Mouse (Mus musculus) CD8-positive naive resting alpha-beta T cell, adult 2 months (primary cell): Measurements from ENCODE around the gene Rpia.

Experiments
- DNase-seq, 2 experiments: peaks; one replicate each; pipeline ENCODE4 v3.0.0; 2022; ENCODE audit warnings: low read depth in 2 of 2, low spot score in 2 of 2

Gene Rpia

DNA sequence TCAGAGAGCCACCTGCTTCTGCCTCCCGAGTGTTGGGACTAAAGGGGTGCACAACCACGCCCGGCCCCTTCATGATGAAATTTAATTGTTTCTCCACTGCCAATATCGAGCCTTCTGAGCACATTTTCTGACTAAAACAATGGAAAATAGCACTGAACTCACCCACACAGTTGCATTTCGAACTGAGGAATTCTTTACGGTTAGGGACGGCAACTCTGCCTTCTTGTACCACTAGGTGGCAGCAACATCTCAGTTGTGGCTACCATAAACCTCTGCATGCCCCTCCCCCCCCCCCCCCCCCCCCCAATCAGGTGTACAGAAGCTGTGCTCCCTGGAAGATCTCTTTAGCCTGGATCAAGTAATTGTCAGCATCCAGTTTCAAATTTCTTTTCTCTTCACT, 13.2 kb upstream of the Rpia start:
- DNase-seq, result peak; percentile 53 to 65

DNA sequence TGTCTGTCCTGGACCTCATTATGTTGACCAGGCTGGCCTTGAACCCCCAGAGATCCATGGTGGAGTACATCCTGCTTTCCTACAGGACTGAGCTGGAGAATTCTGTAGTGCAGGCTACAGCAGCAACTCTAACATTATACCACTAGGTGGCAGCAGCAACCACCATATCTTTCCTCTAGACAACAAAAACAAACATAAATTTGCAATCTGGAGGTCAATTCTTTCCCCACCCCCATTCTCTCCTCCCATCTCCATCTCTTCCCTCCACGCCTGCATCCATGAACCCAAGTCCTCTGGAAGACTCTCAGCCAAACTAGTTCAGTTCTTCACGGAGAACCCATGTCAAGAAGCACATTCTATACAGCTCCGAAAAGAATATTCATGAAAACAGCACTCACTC, 12.6 kb upstream of the Rpia start:
- DNase-seq, result no peak

DNA sequence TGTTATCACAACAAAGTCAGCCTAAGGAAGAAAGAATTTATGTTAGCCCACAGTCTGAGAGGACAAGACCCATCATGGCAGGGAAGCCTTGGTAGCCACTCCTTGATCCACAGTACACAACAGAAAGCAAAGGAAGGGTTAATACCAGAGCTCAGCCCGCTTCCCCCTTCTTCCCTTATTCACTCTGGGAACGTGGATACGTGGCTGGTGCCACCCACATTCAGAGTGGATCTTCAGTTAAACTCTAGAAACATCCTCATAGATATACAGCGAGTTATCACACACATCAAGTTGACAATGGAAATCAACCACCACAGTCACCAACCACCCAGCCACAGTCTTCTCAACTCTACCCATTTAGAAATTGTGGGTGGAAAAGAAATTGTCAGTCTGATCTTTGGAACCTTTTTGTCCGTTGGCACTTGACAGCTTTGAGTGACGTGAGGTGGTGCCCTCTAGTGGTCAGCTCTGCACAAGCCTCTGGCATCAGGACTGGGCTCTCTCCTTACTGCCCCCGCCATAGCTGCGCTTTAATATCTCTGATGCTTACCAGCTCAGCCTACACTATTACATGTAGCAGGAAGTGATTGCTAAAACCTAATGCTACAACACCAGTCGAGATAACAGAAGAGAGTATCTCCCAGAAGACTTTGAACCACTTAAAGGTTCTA, 5.7 kb upstream of the Rpia start:
- DNase-seq, result peak; percentile 71 to 78

DNA sequence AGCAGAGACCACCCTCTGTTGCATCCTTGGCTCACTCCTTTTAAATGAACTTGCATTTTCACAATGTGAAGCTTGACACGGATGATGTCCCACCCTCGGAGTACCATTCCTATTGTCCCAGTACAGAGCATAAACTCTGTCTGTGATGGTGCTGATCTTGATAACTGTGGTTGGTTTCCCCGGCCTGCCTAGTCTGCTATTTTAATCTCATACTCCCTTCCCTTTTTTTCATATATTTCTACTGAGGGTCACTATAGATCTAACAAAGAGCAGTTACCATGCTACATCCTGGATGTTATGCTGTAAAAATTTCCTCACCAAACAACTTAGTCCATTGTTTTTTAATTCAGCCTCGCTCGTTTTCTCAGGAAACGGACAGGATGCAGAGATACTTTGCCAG, 4.9 kb upstream of the Rpia start:
- no peak for DNase-seq

DNA sequence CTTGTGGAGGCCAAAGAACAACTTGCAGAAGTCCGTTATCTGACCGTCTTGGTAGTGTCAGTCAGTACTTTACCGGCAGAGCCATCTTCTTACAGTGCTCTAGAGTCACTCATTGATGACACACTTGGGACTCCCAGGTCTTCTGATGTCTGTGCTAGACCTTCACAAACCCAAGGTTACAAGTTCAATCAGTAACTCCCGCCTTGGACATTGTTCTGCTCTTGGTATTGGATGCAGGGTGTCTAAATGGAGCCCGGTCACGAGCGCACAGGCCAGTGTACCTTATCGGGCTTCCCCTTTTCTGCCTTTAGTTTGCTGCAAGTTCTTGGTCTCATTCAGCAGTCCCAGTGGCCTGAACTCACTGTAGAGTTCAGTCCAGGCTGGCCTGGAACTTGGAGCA, 612 bp upstream of the Rpia start:
- DNase-seq, result no peak

DNA sequence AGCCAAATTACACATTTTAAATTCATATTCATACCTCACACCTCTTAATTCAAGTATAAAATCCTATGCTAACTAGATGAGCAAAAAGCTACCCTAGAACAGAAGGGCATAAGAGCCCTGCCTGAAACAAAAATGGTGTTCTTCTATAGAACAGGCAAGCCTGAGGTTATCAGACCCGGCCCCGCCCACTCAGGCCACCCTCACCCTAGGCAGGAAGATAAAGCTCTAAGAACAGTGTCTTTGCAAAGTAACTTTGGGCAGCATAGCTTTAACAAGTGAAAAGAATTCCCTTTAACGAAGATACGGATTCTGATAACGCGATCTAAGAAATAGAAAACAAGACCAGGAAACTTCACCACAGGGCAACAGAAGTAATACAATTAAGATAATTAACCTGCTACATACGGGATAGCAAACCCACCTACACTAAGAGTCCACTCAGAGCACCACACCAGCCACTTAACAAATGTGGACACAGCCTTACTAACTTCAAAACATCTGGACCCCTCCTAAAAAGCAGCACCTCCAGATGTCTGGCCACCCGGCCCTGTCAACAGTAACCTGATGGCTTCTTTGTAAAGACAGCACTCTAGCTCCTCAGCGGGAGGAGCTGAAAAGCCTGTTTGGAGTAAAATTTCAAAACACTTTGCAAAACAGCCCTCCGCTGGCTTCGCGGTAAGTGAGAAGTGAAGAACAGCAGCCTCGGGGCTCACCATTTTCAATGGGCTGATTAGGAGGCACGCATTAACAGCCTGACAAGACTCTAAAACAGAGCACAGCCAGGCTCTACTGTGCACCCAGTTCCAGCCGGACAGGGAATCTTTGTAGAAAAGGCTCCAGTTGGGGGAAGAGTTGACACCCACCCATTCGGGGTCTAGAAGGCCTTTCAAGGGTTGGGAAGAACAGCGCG, 925 bp downstream of the Rpia start:
- DNase-seq, result no peak

DNA sequence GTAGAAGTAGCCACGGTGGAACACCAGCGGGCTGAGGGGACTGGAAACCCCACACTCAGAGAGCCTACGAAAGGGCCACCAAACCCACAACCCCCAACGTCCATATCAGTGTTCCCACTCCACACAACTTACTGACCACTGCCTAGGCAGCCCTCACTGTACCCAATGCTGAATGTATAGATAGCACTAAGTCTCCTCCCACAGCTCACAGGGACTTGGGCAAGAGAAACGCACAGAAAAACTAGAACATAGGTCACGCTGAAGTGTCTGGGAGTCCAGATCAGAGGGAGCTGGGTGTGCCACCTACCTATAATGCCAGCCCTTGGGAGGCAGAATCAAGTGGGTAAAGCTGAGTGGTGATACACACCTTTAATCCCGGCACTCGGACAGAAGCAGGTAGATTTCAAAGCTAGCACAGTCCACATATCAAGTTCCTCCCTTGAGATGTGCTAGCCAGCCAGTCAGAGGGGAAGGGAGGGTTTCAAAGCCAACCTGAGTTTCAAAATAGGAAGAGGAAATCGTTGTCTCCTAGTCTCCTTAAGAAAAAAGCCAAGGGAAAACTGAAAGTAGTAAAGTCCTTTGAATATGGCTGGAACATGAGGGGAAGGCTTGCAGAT, 1.9 kb downstream of the Rpia start:
- no peak for DNase-seq

DNA sequence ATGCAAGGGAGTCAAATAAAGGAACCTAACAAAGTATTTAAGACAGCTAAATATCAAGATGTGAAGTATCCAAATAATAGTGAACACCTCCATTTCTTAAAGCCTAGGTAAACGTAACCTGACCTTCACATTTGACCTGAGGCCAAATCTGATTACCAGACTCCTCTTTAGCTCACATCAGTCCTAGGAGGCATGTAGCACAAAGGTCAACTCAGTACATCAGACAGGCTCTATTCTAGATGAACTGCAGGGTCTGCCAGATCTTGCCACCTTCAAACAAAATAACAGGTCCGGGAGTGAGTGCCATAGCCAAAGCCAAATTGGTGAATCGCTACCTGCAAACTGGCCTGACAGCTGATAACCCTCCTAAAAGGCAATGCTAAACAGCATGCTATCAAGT, 2.9 kb downstream of the Rpia start:
- DNase-seq, result no peak

DNA sequence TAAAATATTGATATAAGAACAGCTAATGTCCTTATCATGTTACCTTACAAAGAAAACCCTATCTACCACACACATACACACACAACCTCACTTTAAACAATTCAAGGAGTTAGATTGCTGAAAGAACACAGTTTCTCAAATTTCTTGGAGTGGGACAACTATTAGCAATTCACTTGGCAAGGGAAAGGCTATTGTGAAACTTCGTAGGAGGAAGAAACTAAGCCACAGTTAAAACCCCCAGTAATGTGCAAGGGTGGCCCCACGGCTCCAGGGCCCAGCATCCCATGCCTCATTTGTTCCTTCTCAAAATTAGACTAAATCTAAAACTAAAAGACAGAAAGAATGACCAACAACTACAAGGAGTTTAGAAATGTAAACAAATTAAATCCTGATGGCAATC, 4.5 kb downstream of the Rpia start:
- no peak for DNase-seq

DNA sequence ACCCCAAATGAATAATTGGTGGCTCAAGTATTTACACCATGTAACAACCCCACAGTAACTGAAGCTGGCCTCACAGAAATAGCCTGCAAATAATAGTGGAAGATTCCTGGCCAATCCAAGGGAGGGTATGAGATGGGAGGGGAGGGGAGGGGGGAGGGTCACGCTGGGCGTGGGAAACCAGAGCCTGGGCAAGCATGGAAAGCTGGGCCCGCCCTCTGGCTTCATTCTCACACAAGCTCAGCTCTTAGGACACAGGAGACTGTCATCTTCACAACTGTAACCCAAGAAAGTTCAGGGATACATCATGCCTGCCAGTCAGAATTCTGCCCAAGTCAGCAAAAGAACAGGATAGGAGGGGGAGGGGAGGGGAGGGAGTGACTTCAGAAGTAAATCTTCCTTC, 6.2 kb downstream of the Rpia start:
- DNase-seq, result no peak

DNA sequence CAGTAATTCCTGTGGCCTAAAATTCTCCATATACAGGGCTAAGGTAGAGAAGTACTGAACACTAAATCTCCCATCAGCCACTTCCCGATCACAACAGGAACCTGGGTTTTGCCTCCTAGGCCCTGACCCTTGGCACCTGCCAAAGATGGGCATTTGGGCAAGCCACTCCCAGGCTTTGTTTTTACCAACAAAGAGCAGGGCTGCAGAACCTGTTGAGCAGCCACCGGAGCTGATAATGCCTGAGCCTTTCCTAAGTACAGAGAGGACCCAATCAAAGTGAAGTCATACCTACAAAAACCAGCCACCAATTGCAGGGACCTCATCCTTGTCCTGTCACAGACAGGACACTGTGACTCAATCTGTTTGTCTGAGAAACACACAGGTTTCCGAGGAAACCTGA, 7.2 kb downstream of the Rpia start:
- no peak for DNase-seq

DNA sequence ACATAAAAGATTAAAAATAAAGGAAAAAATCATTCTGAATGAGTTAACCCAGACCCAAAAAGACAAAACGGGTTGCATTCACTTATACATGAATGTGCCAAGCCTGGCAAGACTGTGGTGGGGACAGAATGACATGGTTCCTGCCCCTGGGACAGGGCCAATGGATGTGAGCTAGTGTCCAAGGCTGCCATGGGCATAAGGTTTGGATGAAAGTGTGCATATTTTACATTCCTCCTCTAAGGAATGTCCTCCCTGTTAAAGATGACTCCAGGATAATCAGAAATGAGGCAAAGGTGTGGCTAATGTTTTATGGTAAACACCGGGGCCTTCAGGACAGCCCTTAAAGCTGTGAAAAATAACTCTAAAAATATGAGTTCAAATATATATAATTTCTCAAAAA, 10.7 kb downstream of the Rpia start:
- no peak for DNase-seq

DNA sequence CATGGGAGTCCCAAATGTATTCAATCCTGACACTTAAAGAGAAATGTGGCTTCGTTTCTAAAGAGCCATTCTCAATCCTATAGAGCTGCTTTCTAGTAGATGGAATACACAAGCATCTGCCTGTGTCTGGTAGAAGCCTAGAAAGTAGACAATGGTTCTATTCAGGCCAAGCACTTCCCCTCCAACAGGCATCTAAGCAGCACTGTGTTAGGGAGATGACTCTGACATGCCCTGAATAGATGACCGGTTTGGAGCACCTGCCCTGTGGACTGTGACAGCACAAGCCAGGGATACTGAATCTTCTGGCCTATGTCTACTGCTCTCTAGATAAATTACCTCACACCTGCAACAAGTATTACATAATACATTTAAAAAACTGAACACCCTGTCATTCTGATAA, 17.7 kb downstream of the Rpia start:
- no peak for DNase-seq

DNA sequence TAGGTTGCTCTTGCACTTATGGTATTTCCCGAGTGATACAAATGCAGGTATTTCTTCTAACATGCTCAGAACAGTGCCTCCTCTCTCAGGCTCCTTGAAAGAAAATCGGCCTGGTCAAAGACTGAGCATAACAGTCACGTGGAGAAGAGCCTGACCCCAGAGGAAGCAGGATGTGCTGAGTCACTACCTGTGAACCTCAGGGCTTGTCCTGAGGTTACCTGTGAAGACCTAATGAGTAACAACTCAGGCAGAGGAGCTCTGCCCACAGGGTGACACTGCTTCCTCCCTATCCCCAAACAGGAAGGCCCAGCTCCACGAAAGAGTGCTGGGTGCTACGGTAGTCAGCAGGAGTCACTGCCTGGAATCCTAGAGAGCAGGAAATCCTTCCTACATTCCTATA, 18.3 kb downstream of the Rpia start:
- DNase-seq, result no peak

DNA sequence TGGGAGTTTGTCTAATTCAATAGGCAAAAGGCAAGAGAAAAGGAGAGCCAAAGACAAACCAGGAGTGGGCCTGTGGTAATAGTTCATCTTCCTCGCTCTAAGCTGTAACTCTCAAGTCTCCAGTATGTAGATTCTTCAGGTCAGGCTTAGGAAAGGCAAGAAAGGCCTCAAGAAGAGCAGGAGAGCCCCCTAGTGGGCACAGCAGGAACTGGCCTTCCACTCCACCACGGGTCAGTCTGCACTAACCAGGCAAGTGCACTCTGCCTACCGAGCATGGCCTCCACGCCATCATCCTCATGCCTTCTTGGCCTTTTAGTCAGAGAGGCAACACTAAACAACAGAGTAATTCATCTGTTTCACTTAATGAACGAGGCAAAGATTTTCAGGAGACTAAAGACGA, 23.3 kb downstream of the Rpia start:
- DNase-seq, result peak; percentile 43 to 58

DNA sequence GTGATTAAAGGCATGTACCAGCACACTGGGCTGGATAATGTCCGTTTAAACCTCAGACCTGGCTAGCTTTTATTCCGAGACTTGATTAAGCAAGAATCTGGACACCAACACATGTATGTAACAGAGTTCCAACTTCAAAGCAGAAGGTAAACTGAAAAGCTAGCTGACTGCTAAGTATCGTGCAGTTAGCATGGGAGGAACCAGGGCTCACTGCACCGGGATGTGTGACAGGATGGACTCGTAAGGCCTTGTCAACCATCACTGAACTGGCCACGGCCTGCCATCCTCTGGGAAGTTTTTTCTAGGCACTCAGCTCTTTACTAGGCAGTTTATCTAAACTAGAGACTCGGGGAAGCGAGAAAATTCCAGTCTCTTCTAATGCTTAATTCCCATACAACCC, 27.0 kb downstream of the Rpia start:
- DNase-seq, result no peak

DNA sequence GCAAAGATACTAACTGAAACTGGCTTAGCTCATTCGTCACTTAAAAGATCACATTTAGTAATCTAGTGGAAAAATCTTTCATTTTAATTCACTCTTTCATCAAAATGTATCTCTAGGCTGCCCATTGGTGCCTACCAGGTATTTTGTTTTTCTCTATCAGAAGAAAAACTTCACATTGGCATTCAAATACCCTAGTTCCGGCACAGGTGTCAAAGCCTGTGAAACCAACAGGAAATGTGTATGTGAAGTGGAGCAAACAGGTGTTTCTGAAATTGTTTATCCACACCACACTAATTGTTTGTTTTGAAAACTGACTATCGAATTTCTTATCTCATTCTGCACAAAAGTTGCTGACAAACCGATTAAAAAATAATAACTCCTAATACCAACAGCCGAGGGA, 27.5 kb downstream of the Rpia start:
- no peak for DNase-seq

DNA sequence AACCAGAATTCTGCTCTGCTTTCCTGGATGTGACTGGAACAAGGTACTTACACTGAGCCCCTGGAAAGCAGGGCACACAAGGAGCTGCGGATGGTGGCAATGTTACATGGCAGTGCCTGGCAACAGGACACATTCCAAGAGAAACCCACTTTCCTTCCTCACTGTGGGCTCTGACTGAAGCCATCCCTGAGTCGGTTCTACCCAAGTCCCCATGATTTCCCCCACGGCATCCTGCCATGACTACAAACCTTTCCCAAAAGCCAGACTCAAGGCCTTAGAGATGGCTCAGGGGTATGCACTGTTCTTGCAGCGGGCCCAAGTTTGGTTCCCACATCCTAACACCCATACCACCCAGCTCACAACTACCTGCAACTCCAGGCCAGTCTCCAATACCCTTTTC, 28.2 kb downstream of the Rpia start:
- no peak for DNase-seq

DNA sequence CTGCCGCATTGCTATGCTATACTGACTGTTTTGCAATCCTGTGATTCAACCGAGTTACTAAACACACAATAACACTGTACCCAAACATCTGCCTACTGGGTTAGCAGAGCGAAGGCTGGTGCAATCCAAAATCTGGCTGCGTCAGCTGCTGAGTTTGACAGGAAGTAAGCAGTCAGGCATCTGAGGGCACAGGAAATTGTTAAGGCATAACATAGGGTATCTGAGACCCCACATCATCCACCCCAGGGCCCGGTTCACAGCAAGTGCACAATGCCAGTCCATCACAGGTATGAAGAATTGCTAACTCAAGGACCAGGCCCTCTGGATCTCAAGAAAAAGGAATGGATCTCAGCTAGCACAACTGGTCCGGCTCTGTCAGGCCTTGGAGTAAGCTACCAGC, 29.4 kb downstream of the Rpia start:
- no peak for DNase-seq

DNA sequence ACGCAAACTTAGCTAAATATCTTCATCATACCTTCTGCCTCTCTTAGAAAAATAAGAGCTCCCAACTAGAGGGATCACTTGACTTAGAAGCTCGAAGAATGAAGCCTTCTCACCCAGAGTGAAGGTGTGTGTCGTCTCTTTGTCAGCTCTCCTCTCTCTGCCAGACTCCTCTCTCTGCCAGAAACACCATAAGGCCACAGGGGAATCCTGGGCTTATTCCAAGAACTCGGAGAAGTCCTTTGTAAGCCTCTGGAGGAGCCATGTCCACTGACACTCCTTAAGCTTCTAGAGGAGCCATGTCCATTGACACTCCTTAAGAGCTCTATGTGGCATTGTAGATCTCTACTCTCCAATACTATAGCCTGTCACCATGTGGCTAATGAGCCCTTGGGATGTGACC, 31.1 kb downstream of the Rpia start:
- no peak for DNase-seq

DNA sequence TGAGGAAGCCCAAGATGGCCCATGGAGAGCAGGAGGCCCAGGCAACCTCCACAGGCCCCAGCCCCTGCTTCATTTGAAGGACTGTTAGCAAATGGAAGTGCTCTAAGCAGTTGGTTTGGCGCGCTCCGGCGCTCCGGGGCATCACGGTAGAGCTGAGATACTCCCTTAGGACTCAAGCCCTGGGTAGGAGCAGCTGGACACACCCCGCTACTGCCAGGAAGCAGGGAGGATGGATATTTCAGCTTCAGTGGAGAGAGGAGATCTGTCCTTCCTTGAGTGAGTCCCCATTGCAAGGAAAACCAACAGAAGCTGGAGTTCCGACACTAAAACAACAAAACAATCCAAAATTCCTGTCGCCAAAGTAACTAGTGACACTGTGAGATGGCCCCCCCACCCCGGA, 37.2 kb downstream of the Rpia start:
- DNase-seq, result no peak

DNA sequence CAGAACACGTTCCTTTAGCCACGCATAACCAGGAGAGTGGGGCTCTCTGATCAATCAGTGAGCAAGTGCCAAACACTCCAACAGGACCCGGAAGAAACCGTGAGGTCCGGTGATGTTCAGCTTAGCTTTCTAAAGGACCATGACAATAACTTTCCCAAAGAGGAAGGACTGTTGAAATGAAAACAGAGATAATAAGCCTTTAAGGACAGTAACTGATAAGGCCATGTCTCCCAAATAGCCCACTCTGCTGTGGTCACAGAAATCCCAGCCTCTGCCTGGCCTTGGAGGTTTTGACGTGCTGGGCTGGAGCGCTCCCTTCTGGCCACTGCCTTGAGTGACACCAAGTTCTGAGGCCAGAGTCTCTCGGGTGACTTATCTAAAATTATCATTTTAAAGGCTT, 39.7 kb downstream of the Rpia start:
- no peak for DNase-seq
